Mouse (Mus musculus) heart, embryonic 14.5 days (tissue): ENCODE results near the gene Lcn10. TPM values are rescaled to one million over a fixed set of nuclear protein-coding genes. Genes with fewer than 3 reads are reported as not detected.

Experiments
- ATAC-seq: fragments of 200-750 bp; cut with Nextera tagmentation; 2 replicates; pipeline ENCODE4 v1.8.0; 2017; ENCODE audit warnings: low read depth, moderate TSS enrichment; ENCODE audit not compliant: insufficient number of reproducible peaks, insufficient read depth, low FRiP score
- H3K27ac ChIP-seq, 2 experiments: fragments of 200-500 bp in 1 of 2; fragments of 300-500 bp in 1 of 2; sonication (generic) in 1 of 2; replicated peaks in 1 of 2; 2 replicates each; pipeline ENCODE4 v1.5.1; 2012 to 2014; ENCODE audit warnings: low read depth in 2 of 2, low read length in 2 of 2, control low read depth in 1 of 2, mild to moderate bottlenecking in 1 of 2, mixed read lengths in 1 of 2; ENCODE audit not compliant: control insufficient read depth in 1 of 2, insufficient read depth in 1 of 2
- H3K27me3 ChIP-seq: fragments of 300-500 bp; sonication (generic); 2 replicates; pipeline ENCODE4 v1.6.1; 2014; ENCODE audit warnings: mild to moderate bottlenecking, low read length, control low read depth; ENCODE audit not compliant: control insufficient read depth, insufficient read depth
- H3K36me3 ChIP-seq: fragments of 300-500 bp; sonication (generic); 2 replicates; pipeline ENCODE4 v1.6.1; 2014; ENCODE audit warnings: mild to moderate bottlenecking, control low read depth, low read length, mixed read lengths; ENCODE audit not compliant: control insufficient read depth, insufficient read depth
- H3K4me1 ChIP-seq, 2 experiments: fragments of 200-500 bp in 1 of 2; fragments of 300-500 bp in 1 of 2; sonication (generic) in 1 of 2; 2 replicates each; pipeline ENCODE4 v1.6.1; 2012 to 2014; ENCODE audit warnings: low read length in 2 of 2, control low read depth in 1 of 2, mixed read lengths in 1 of 2; ENCODE audit not compliant: control insufficient read depth in 2 of 2, insufficient read depth in 2 of 2
- H3K4me2 ChIP-seq: fragments of 300-500 bp; sonication (generic); 2 replicates; pipeline ENCODE4 v1.6.1; 2014; ENCODE audit warnings: mild to moderate bottlenecking, low read length
- H3K4me3 ChIP-seq, 2 experiments: fragments of 200-500 bp in 1 of 2; fragments of 300-500 bp in 1 of 2; sonication (generic) in 1 of 2; 2 replicates each; pipeline ENCODE4 v1.5.1; 2012 to 2014; ENCODE audit warnings: low read length in 2 of 2, mild to moderate bottlenecking in 2 of 2, control low read depth in 1 of 2, low read depth in 1 of 2, moderate library complexity in 1 of 2; ENCODE audit not compliant: control insufficient read depth in 1 of 2, insufficient read depth in 1 of 2
- H3K9ac ChIP-seq: fragments of 300-500 bp; sonication (generic); 2 replicates; pipeline ENCODE4 v1.6.1; 2014; ENCODE audit warnings: mild to moderate bottlenecking, low read length
- H3K9me3 ChIP-seq: fragments of 300-500 bp; sonication (generic); 2 replicates; pipeline ENCODE4 v1.6.1; 2016; ENCODE audit warnings: low read length, control low read depth; ENCODE audit not compliant: control insufficient read depth
- WGBS: fragments of 180-500 bp; shearing (Covaris S2); extraction: QIAGEN DNeasy Blood & Tissue Kit; methylation state at CpG from one replicate; pipeline ENCODE4 v1.1.7; 2014; 5-methylcytosine and 5-hydroxymethylcytosine counted together
- polyA plus RNA-seq: library from polyadenylated mRNA; unstranded; fragments of >200 nt; fragmentation: Nextera tagmentation; extraction: Ambion mirVana; gene quantifications from 2 replicates; pipeline ENCODE4 v1.2.1, GENCODE M21; 2014

The Lcn10 gene
- not detected in 2 replicates for polyA plus RNA-seq

GRCm38 (mm10) chr2:25682426-25682825, at the start of gene Lcn10:
TSS of gene Lcn10 (plus strand) at chr2:25682726.
- Histone ChIP-seq H3K27ac (no peak within 1 kb of the TSS), H3K9me3 (no peaks in the 10 kb centered on the region), H3K4me2 (no peak within 1 kb of the TSS), H3K4me3 (no peak within 1 kb of the TSS), H3K9ac (no peak within 1 kb of the TSS), H3K36me3 (no peaks in the 10 kb centered on the region), H3K27me3 (no peaks in the 10 kb centered on the region), H3K4me1 (no peaks in the 10 kb centered on the region)
- 70% methylated on average over 2 of the region's 2 CpGs for WGBS
- ATAC-seq: no peak

- Histone ChIP-seq H3K4me3 (no peak overlapping the region), H3K27ac (no peak overlapping the region), H3K9ac (no peak overlapping the region), H3K9me3 (no peaks in the 10 kb centered on the region), H3K4me1 (no peaks in the 10 kb centered on the region), H3K36me3 (no peaks in the 10 kb centered on the region), H3K4me2 (no peak overlapping the region), H3K27me3 (no peaks in the 10 kb centered on the region)
- WGBS: 65% methylated on average over 3 of the region's 3 CpGs
- ATAC-seq: no peak
Observed at GRCm38 (mm10) chr2:25633616-25634015, 48.9 kb upstream of the Lcn10 start.

- no peaks in the 10 kb centered on the region for H3K27me3 ChIP-seq
- H3K4me2 ChIP-seq: no peak overlapping the region
- no peak overlapping the region for H3K9ac ChIP-seq
- H3K27ac ChIP-seq: no peak overlapping the region
- no peak overlapping the region for H3K4me3 ChIP-seq
- no peak for ATAC-seq
- no peaks in the 10 kb centered on the region for H3K9me3 ChIP-seq
- H3K36me3 ChIP-seq: no peaks in the 10 kb centered on the region
- WGBS: 52% methylated on average over 1 of the region's 1 CpGs
- no peaks in the 10 kb centered on the region for H3K4me1 ChIP-seq
Observed at GRCm38 (mm10) chr2:25634046-25634445, 48.5 kb upstream of the Lcn10 start.

- Histone ChIP-seq H3K27ac (no peak overlapping the region), H3K4me3 (no peak overlapping the region), H3K27me3 (no peaks in the 10 kb centered on the region), H3K4me1 (no peaks in the 10 kb centered on the region), H3K4me2 (no peak overlapping the region), H3K9me3 (no peaks in the 10 kb centered on the region), H3K9ac (no peak overlapping the region), H3K36me3 (no peaks in the 10 kb centered on the region)
- WGBS: 17% methylated on average over 6 of the region's 6 CpGs
- no peak for ATAC-seq
Observed at GRCm38 (mm10) chr2:25639890-25640289, 42.6 kb upstream of the Lcn10 start.

- 73% methylated on average over 2 of the region's 2 CpGs for WGBS
- no peaks in the 10 kb centered on the region for H3K36me3 ChIP-seq
- no peaks in the 10 kb centered on the region for H3K9me3 ChIP-seq
- H3K4me2 ChIP-seq: no peak within 1 kb of the TSS
- no peak within 1 kb of the TSS for H3K9ac ChIP-seq
- H3K27ac ChIP-seq: no peak within 1 kb of the TSS
- H3K4me1 ChIP-seq: no peaks in the 10 kb centered on the region
- H3K27me3 ChIP-seq: 0 out of 2 replicates have a peak, but pooled peaks cover 4% of the 10 kb centered on the region
- H3K4me3 ChIP-seq: no peak within 1 kb of the TSS
- ATAC-seq: no peak
Observed at GRCm38 (mm10) chr2:25652902-25653301, 29.6 kb upstream of the Lcn10 start, which contains the start of gene Lcn8. TSS of gene Lcn8 (plus strand) at chr2:25653120.

- H3K27ac ChIP-seq: no peak overlapping the region
- no peak overlapping the region for H3K4me2 ChIP-seq
- WGBS: 63% methylated on average over 1 of the region's 1 CpGs
- no peaks in the 10 kb centered on the region for H3K36me3 ChIP-seq
- no peak overlapping the region for H3K4me3 ChIP-seq
- H3K9ac ChIP-seq: no peak overlapping the region
- no peak for ATAC-seq
- H3K27me3 ChIP-seq: 0 out of 2 replicates have a peak, but pooled peaks cover 4% of the 10 kb centered on the region
- no peaks in the 10 kb centered on the region for H3K4me1 ChIP-seq
- H3K9me3 ChIP-seq: no peaks in the 10 kb centered on the region
Observed at GRCm38 (mm10) chr2:25654502-25654901, 28.0 kb upstream of the Lcn10 start.

GRCm38 (mm10) chr2:25656691-25657090, 25.8 kb upstream of the Lcn10 start:
- Histone ChIP-seq H3K27ac (no peak overlapping the region), H3K27me3 (0 out of 2 replicates have a peak, but pooled peaks cover 4% of the 10 kb centered on the region), H3K9ac (no peak overlapping the region), H3K36me3 (no peaks in the 10 kb centered on the region), H3K9me3 (no peaks in the 10 kb centered on the region), H3K4me2 (no peak overlapping the region), H3K4me1 (no peaks in the 10 kb centered on the region), H3K4me3 (no peak overlapping the region)
- ATAC-seq: no peak
- 78% methylated on average over 4 of the region's 4 CpGs for WGBS

- 73% methylated on average over 4 of the region's 4 CpGs for WGBS
- no peaks in the 10 kb centered on the region for H3K36me3 ChIP-seq
Observed at GRCm38 (mm10) chr2:25657246-25657645, 25.3 kb upstream of the Lcn10 start.

More at GRCm38 (mm10) chr2:25657246-25657645, 25.3 kb upstream of the Lcn10 start:
- Histone ChIP-seq H3K4me2 (no peak overlapping the region), H3K4me1 (no peaks in the 10 kb centered on the region), H3K27me3 (0 out of 2 replicates have a peak, but pooled peaks cover 4% of the 10 kb centered on the region), H3K4me3 (no peak overlapping the region), H3K27ac (no peak overlapping the region), H3K9ac (no peak overlapping the region), H3K9me3 (no peaks in the 10 kb centered on the region)
- no peak for ATAC-seq
